Mouse (Mus musculus): ENCODE data around the gene Tmem129. TPM values are rescaled to one million over a fixed set of nuclear protein-coding genes. Genes with fewer than 3 reads are reported as not detected.

The Tmem129 gene
- polyA plus RNA-seq, 1 experiment = 28.1 TPM

DNA sequence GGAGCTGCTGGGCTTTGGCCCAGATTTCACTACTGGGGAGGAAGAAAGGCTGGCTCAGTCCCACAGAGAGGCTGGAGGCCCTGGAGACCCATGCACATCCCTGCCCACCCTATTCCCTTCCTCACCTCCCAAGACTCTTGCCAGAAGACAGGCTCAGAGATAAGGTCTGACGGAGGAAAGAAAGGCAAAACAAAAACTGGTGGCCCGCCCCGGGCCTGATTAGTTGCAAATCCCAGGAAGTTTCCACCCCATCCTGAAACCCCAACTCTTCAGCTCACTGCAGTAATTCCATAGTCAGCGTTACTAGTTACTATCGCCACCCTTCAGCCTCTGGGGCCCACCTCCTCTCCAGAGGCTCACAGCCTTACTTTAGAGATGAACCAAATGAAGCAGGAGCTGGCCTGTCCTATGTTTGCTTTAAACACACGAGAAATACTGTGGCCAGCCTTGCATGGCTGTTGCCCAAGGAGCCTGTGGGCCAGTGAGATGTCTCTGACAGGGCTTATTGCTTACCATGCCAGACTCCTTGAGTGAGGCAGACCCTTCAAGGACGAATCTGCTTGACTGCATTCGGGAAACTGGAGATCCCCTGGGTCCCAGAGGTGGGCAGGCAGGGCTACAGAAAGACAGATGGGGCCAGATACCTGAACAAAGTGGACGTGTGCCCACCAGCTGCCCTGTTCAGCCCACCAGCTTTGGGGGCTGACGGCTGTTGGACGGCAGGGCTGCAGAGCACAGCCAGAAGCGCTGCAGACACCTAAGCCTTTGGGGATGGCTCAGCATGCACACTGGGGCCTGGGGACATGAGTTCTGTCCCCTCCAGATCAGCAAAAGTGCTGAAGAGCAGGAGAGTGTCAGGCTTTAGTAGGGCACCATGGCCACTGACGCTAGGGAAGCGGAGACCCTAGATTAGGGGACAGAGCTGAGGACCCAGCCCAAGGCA lies 30.3 kb upstream of the Tmem129 start:
- Histone ChIP-seq H3K4me1 (ENCODE audit: control insufficient read depth, insufficient read depth, low read length) (no peaks in the 10 kb centered on the region), H3K4me3 (ENCODE audit: insufficient read depth, low read length) (no peak overlapping the region), H3K27ac (ENCODE audit: insufficient read depth, low read length) (no peak overlapping the region)
- TF ChIP-seq CTCF (IDR thresholded peaks at IDR 0.05; ENCODE audit: borderline replicate concordance, insufficient read depth, low read length) = no peak
- TF ChIP-seq POLR2A (IDR thresholded peaks at IDR 0.05; ENCODE audit: low read depth, low read length) = no peak

DNA sequence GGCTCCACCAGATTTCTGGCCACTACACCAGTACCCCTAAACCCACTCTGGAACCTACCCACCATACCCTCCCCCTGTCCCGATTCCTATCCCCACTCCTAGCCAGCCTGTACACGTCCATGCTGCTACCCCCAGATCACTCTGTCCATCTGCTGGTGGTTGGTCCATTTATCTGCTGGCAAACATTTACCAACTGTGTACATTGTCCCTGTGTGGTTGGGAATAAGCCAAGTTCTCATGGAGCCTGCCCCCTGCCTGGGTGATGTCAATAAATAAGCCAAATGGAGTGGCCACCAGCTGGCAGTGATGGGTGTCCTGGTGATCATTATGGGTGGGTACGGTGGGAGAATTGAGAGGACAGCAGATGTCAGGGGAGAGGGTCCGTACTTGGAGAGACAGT lies 28.9 kb upstream of the Tmem129 start:
- Histone ChIP-seq H3K27ac (ENCODE audit: insufficient read depth, low read length) (no peak overlapping the region), H3K4me1 (ENCODE audit: control insufficient read depth, insufficient read depth, low read length) (no peaks in the 10 kb centered on the region), H3K4me3 (ENCODE audit: insufficient read depth, low read length) (no peak overlapping the region)
- TF ChIP-seq POLR2A (IDR thresholded peaks at IDR 0.05; ENCODE audit: low read depth, low read length) = no peak
- TF ChIP-seq CTCF (IDR thresholded peaks at IDR 0.05; ENCODE audit: borderline replicate concordance, insufficient read depth, low read length) = no peak

DNA sequence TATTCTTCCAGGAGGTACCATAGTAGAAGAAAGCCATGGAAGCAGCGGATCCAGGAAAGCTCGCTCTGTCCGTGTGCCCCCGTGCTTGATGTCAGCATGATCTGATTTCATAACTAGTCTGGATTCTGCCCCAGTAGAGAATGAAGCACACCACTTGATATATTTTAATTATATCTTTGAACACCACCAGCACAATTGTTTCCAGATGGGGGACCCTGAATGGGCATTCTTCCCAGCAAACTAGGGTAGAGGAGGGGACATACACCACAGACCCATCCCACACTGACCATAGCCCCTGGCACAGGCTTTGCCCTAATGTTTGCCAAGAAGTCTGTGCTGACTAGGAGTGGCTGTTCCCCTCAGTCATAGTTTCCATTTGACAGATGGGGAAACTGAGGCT lies 26.7 kb upstream of the Tmem129 start:
- TF ChIP-seq CTCF (IDR thresholded peaks at IDR 0.05; ENCODE audit: borderline replicate concordance, insufficient read depth, low read length) (no peak), POLR2A (IDR thresholded peaks at IDR 0.05; ENCODE audit: low read depth, low read length) (no peak)
- Histone ChIP-seq H3K4me3 (ENCODE audit: insufficient read depth, low read length) (no peak overlapping the region), H3K27ac (ENCODE audit: insufficient read depth, low read length) (no peak overlapping the region), H3K4me1 (ENCODE audit: control insufficient read depth, insufficient read depth, low read length) (no peaks in the 10 kb centered on the region)

DNA sequence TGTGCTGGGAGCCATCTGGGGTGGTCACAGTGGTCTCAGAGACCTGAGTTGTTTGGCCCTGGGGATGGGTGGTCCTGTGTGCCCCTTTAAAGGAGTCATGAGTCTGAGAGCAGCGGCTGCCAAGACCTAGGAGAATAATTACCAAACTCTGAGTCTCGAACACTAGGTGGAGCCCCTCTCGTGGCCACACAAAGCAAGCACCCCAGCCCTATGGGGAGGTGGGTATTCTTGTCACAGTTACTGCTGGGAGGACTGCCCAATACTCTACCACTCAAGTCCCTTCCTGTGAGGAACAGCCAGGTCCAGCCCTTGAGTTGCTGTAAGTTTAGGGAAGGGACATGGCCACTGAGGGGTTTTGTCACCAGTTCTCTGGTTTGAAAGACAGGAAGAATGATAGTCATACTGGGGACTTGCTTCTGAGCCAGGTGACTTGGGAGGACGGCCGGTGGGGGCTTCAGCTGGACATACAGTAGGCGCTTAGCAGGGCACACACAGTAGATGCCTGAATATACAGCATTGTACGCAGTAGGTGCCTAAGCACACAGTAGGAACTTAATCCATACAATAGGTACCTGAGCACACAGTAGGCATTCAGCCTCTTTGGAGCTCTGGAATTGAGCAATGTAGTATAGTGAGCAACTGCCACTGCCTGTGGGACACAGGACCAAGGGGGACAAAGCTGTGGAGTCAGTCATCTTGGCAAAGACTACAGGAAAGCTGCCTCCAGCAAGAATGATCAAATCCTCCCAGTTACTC lies 25.9 kb upstream of the Tmem129 start:
- TF ChIP-seq POLR2A (IDR thresholded peaks at IDR 0.05; ENCODE audit: low read depth, low read length) (no peak), CTCF (IDR thresholded peaks at IDR 0.05; ENCODE audit: borderline replicate concordance, insufficient read depth, low read length) (peak; percentile 34; the same call in 1 of the 2 replicates)
- Histone ChIP-seq H3K4me3 (ENCODE audit: insufficient read depth, low read length) (no peak overlapping the region), H3K27ac (ENCODE audit: insufficient read depth, low read length) (no peak overlapping the region), H3K4me1 (ENCODE audit: control insufficient read depth, insufficient read depth, low read length) (no peaks in the 10 kb centered on the region)

DNA sequence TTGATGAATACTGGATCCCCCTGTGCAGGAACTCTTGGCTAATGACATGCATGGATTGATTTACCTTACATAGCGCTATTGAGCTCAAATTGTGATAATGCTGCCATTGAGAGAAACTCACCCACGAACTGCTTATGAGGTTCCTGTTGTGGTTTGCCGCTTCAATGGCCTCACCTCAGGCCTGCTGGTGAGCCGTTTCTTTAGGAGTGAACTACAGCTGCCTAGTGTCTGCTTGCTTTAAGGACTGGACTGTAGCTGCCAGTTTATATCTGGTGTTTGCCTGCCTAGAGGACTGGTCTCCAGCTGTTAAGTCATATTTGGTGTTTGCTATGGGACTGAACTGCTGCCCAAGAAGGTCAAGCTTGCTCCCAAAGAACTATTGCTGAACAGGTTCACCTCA lies 24.7 kb upstream of the Tmem129 start:
- H3K27ac ChIP-seq (ENCODE audit: insufficient read depth, low read length) = no peak overlapping the region
- H3K4me3 ChIP-seq (ENCODE audit: insufficient read depth, low read length) = no peak overlapping the region
- no peaks in the 10 kb centered on the region for H3K4me1 ChIP-seq (ENCODE audit: control insufficient read depth, insufficient read depth, low read length)
- TF ChIP-seq POLR2A (IDR thresholded peaks at IDR 0.05; ENCODE audit: low read depth, low read length) = no peak
- TF ChIP-seq CTCF (IDR thresholded peaks at IDR 0.05; ENCODE audit: borderline replicate concordance, insufficient read depth, low read length) = no peak

DNA sequence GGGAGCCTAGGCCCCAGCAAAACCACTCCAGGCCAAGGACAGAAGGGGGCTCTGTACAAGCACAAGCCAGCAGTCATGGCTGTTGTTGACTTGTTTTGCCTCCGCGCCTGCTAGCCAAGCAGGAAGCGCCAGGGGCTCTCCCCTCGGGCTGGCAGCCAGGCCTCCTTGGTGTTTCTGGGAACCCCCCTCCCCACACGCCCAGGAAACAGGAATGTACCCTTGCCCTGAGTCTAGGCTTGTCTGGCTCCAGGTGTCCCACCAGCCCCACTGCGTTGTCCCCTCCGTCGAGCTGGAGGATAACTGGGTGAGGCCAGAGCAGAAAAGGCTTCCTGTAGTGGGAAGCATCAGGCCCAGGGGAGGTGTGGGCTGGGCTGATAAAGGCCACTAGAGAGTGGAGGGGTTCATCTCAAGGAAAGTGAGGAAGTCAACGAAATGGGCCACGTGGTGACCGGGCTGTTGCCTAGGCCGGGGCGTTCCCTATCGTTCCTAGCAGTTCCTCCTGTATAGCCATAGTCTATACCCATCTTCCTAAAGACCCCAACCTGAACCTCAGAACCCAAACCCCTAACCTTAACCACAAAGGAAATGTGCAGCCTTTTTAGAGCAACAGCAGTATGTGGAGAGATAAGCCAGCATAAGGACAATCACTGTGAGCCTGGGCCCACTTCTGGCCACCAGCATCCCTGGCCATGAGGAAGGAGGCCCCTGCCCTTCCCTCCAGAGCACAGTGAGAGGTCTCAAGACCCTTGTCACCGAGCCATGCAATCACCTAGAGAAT lies 23.6 kb upstream of the Tmem129 start:
- no peak overlapping the region for H3K27ac ChIP-seq (ENCODE audit: insufficient read depth, low read length)
- H3K4me1 ChIP-seq (ENCODE audit: control insufficient read depth, insufficient read depth, low read length) = no peaks in the 10 kb centered on the region
- no peak overlapping the region for H3K4me3 ChIP-seq (ENCODE audit: insufficient read depth, low read length)
- TF ChIP-seq POLR2A (IDR thresholded peaks at IDR 0.05; ENCODE audit: low read depth, low read length) (no peak), CTCF (IDR thresholded peaks at IDR 0.05; ENCODE audit: borderline replicate concordance, insufficient read depth, low read length) (no peak)

DNA sequence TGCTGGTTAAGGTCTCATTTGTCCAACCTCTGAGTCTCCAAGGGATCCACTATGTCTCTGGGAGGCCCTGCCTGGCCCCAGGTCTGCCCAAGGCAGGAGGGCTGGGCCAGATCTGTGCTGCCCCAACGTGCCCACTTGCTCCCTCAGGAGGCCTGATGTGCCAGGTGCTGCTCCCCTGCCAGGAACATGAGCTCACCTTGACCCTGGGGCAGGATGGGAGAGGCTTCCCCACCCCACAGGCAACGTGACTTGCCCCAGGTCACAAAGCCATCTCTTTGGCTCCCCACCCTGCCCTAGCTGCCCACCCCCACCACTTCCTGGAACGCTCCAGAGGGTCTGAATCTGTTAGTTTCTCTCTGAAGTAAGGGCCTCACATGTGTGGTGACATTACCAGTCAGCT lies 22.8 kb upstream of the Tmem129 start:
- Histone ChIP-seq H3K27ac (ENCODE audit: insufficient read depth, low read length) (no peak overlapping the region), H3K4me3 (ENCODE audit: insufficient read depth, low read length) (no peak overlapping the region)

DNA sequence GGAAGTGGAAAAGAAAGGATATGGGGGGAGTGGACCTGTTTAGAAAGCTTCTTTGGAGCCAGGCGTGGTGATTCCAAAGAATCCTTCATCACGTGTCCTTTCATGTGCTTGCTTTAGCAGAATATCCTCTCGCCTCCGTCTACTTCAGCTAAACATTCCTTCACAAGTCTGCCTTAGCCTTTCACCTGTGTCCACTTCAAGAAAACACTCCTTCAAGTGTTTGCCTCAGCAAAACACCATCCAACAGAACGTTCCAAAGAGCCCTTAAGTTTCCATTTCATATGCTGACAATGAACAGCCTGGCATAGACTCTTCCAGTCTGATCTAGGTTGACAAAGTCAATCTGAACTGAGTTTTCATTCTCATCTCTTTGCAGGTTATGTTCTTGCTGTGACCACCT lies 20.0 kb upstream of the Tmem129 start:
- H3K4me3 ChIP-seq (ENCODE audit: insufficient read depth, low read length) = no peak overlapping the region
- no peak overlapping the region for H3K27ac ChIP-seq (ENCODE audit: insufficient read depth, low read length)
- TF ChIP-seq POLR2A (IDR thresholded peaks at IDR 0.05; ENCODE audit: low read depth, low read length) (no peak), CTCF (IDR thresholded peaks at IDR 0.05; ENCODE audit: borderline replicate concordance, insufficient read depth, low read length) (no peak)
- no peaks in the 10 kb centered on the region for H3K4me1 ChIP-seq (ENCODE audit: control insufficient read depth, insufficient read depth, low read length)

More for the DNA sequence above, 22.8 kb upstream of the Tmem129 start:
- H3K4me1 ChIP-seq (ENCODE audit: control insufficient read depth, insufficient read depth, low read length) = no peaks in the 10 kb centered on the region
- TF ChIP-seq CTCF (IDR thresholded peaks at IDR 0.05; ENCODE audit: borderline replicate concordance, insufficient read depth, low read length) (no peak), POLR2A (IDR thresholded peaks at IDR 0.05; ENCODE audit: low read depth, low read length) (no peak)

DNA sequence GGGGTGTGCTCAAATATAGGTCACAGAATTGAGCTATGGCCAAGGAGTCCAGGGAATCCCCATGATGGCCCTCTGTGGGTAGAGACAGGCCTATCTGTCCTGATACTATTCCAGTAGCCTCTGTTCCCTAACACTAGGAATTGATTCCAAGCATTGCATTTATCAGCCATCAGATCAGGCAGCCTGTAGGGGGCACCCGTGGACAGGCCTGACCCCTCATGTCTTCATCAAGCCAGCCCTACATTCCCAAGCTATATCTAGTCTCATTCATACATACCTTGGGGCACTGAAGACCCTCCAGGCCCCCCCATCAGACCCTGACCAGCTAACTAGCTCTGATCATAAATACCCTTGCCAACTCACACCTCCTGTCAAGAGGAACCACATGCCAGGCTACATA lies 17.7 kb upstream of the Tmem129 start:
- H3K4me3 ChIP-seq (ENCODE audit: insufficient read depth, low read length) = no peak overlapping the region

More for the DNA sequence above, 17.7 kb upstream of the Tmem129 start:
- Histone ChIP-seq H3K4me1 (ENCODE audit: control insufficient read depth, insufficient read depth, low read length) (no peaks in the 10 kb centered on the region), H3K27ac (ENCODE audit: insufficient read depth, low read length) (no peak overlapping the region)
- TF ChIP-seq POLR2A (IDR thresholded peaks at IDR 0.05; ENCODE audit: low read depth, low read length) = no peak
- TF ChIP-seq CTCF (IDR thresholded peaks at IDR 0.05; ENCODE audit: borderline replicate concordance, insufficient read depth, low read length) = peak; percentile 51; the same call in 1 of the 2 replicates

Data from embryonic fibroblast, embryonic 13.5 days (primary cell).